Mouse (Mus musculus) bone marrow, adult 2 months (tissue): Measurements from ENCODE around the gene Olfr424.

ENCODE experiments used
- CTCF ChIP-seq: fragments of 200-500 bp; IDR thresholded peaks from 2 replicates; pipeline ENCODE4 v1.5.1; 2011; ENCODE audit warnings: low read length, control low read depth; ENCODE audit not compliant: control insufficient read depth, insufficient read depth
- POLR2A ChIP-seq: fragments of 200-500 bp; IDR thresholded peaks from 2 replicates; pipeline ENCODE4 v1.6.1; 2011; ENCODE audit warnings: low read depth, mild to moderate bottlenecking, control low read depth, low read length, borderline replicate concordance; ENCODE audit not compliant: control insufficient read depth

DNA sequence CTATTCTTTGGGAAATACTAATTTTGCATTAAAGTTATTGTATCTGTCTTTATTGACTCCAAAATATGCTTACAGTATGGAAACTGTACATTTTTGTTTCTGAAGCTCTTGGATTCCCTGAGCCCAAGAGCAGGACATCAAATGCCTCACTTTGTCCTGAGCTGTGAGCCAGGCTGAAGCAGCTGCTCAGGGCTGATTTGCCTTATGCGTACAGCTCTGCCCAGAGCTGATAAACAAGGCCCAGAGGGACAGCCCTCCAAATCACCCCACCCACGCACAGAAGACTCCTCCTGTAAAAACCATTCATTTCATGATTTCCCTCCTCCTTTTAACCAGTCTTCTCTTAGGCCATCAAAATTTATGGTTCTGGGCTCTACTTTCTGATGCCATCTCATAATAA lies 40.2 kb downstream of the Olfr424 start:
- TF ChIP-seq CTCF (no peak), POLR2A (no peak)
